Mouse (Mus musculus) right cerebral cortex, postnatal 36 days (tissue): ENCODE data around the gene Hopx.
A peak's percentile ranks its signal among the peaks of the same experiment; 100 is the strongest.

Source experiments
- DNase-seq, 2 experiments: peaks; one replicate each; pipeline ENCODE4 v3.0.0; 2022; ENCODE audit warnings: low spot score in 2 of 2, mixed read lengths in 1 of 2

Gene Hopx

DNA sequence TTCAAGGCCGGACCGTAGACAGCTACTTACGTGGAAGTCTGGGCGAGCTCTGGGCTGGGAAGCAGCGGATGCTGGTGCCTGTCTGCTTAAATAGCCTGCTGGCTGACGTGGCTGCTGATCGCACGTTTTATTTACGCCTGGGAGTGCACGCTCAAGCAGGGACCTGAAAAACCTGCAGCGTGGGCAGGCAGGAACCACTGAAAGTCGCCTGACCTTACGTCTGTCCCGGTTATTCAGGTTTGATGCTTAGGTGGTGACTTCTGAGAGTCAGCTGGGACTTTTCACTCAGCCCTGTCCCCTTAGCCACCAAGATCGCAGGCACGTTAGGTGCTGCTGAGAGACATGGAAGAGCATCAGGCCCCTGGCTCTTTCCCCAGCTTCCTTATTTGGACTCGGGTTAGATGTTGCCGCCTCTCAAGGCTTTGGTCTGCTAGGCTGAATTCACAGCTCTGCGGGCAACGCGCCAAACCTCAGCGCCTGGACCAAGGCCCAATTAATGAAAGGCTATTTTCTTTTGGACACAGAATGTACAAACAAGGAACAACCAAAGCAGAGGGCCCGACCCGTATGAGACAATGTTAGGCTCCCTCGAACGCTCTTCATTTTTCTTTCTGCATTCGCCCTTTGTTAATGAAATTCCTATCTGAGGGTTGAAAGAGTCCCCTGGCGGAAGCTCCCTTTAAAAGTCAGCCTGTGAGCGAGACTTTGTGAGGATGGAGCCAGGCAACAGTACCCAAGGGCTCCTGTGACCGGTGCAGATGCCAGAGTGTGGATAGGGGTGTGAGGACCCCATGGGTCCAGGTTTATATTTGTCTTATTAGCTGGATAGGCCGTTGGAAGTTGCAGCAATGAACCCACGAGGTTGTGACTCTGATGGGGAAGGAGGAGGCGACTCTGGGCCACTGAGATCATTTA is at the start of gene Hopx:
Hopx (minus strand) TSS at position 305 of the 915 bp plus-strand sequence.
- DNase-seq = peak; percentile 34 to 61

DNA sequence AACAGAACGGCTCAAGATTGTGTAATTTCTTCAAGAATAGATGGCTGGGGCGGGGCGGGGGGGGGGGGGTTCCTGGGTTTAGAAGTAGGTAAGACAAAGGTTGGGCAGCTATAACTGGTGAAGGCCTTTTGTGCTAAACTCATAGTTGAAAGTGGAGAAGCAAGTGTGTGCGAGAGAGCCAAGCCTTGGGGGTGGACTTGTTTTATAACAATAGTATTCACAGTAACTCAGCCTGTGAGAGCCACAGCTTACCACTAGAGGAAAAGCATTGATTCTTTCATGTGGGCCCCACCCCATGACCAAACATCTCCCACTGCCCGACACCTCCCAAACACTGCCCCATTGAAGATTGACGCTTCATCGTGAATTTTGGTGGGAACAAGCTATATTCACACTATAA is 48.7 kb upstream of the Hopx start:
- no peak for DNase-seq

DNA sequence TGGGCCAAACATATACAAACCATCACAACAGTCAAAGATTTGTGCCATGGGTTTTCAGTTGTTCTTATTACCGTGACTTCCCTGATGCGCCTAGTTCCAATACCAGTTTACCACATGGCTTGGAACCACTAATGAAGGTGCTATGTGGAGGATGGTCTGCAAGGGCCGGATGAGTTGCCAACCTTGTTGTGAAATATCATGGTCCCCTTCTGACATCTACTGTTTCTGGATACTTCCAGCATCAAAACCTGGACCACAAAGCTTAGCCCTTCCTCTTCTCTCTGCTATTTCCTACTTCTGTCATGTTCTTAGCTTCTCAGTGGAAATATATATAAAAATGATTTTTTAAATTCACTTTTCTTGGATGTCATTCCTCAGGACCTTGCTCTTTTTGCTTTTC is 47.6 kb upstream of the Hopx start:
- no peak for DNase-seq

DNA sequence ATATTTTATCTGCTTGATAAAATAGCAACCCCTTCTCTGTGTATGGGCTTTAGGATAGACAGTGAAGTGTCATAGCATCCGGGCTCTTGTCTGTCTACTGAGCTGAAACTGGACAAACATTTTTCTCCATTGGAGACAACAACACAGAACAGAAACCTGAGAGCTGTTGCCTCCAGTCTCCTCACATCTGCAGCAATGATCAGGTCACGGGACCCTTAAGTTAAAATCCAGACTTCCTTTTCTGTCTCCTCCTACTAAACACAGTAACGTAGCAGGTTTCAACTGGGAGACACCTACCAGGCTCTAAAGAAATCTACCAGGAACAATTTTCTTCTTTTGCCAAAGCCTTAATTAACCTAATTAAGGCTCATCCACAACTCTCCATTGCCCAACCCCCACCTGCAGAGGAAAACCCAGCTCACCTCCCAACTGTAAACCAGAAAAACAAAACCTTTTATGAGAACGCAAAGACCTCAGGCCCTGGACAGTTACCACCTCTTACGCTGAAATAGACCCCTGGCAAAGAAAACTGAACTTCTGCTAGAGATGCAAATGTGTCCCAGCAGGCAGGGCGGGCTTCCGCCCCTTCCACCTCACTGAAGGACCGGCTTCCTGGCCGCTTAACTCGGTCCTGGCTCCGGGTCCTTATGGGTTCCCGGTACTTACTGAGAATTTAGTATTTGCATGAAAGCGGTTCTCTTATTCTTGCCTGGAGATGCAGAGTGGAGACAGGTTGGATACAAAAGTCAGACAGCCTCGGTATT is 43.0 kb upstream of the Hopx start:
- no peak for DNase-seq

DNA sequence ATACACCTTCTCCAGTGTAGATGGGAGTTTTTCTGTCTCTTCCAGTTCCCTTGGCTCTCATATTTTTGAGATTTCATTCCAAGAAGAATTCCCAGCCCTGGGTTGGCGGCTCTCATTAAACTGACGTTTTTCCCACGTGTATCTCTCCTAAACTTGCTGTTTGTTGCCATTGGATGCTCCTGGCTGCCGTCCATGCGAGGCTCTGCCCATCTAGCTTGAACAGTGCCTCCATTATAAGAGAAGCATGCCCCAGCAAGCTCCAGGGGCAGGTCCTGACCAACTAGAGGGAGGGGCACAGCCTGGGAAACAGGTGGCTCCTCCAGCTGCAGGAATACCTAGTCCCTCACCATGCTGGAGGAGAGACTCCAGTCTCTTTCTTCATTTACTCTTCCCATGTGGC is 42.0 kb upstream of the Hopx start:
- DNase-seq = no peak

DNA sequence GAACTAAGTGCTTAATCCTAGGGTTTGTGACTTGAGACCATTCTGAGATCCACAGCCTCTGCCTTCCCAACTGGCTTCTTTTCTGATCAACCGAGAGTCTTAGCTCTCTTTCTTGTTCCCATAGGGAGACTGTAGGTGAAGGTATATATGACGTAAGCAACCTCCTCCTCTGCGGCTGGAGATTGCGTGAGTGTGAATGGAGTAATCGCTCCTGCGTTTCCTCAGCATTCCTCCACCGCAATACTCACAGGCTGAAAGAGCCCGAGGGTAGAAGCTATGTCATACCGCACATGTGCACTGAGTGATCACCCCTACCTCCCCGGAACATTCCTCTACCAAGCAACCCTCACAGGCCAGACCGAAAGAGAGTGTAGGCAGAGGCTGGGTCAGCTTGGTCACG is 40.6 kb upstream of the Hopx start:
- no peak for DNase-seq

DNA sequence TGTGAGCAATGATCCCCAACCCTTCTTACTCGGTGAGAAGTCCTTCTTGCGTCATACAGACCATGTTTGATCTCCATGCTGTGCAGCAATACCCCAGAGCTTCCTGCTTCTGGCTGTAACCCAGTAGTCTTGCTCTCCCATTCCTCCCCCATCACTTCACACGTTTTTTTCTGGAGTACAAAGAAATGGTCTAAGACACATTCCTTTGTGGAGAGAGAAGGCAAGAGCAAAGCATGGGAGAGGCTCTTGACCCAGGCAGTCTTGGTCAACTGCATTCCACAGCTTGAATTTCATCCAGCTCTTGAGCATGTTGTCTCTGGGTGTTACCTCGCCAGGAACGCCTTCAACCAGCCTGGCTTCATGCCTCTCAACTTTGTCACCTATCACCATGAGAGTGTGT is 39.9 kb upstream of the Hopx start:
- no peak for DNase-seq

DNA sequence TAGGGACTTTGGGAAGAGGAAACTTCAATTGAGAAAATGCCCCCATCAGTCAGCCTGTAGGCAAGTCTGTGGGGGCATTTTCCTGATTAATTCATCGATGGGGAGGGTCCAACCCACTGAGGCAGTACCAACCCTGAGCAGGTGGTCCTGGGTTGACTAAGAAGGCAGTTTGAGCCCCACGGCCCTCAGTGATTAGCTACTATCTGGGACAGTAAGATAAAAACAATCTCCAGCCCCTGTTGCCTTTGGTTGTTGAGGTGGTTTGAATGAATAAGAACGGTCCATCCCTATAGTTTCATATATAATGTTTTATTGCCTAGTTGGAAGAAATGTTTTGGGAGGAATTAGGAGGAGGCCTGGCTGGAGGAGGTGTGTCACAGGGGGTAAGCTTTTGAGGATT is 36.8 kb upstream of the Hopx start:
- DNase-seq = no peak

DNA sequence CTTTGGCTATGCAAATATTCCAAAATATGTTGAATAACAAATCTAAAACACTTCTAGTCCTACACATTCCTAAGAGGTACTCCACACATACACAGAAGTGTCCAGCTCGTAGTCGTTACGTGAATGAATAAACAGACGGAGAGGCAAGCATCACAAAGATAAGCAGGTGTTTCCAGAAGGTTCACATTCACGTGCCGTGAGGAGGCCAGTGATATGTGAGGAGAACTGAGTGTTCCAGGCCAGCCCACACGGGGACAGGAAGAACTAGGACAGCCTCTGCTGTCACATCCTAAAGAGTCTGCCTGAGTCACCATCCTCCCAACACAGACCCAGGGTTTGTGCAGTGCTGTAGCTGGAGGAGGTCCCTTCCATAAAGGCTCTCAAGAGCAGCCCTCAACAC is 36.2 kb upstream of the Hopx start:
- peak; percentile 27 to 69 for DNase-seq

DNA sequence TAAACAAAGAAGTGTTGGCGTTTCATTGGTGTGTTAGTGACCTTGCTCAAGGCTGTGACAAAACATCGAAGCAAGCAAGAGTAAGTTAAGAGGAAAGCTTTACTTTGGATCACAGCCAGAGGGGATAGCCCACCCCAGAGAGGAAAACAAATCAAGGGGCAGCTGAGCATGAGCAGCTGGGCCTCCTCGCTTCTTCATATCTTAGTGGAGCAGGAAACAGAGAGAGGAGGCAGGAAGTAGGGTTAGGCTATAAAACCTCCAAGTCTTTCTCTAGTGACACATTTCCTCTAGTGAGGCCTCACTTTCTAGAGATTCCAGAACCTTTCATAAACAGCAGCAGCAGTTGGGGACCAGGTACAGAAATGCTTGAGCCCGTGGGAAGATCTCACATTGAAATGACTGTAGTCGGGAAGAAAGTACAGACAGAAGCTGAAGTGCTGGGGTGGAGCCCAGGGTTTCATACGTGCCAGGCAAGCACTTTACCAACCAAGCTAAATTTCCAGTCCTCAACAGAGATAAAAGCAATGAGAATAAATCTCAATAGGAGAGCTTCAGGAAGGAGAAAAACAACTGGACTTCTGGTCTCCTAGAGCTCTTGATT is 33.2 kb upstream of the Hopx start:
- DNase-seq = peak; percentile 12 to 23

DNA sequence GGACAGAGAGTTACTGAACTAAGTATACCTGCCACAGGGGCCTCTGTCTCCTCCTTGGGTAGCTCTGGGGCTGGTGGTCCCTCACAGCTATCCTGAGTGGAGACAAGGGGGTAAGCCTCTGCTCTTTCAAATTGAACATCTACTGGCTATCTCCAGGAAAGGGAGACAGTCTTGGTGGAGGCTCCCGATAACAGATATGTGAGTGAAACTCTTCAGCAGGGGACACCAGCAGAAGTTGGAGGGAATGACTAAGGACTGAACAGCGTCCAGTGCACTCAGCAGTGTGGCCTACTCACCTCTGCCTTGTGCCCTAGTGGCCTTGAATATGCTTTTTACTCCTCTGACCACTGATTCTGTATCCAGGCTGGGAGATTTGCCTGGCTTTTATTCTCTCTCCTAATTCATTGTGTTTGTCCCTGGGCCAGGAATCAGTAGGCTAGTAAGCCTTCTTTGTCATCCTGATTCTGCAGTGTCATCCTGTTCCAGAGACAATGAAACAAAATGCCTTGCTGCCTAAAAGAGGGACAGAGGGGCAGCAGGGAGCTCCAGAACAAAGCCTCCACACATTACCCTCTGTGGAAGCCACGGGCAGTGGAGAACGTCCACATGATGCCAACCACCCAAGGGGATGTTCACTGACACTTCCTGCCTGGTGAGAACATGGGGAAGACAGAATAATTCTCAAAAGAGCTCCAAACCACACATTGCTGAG is 31.7 kb upstream of the Hopx start:
- DNase-seq = no peak

DNA sequence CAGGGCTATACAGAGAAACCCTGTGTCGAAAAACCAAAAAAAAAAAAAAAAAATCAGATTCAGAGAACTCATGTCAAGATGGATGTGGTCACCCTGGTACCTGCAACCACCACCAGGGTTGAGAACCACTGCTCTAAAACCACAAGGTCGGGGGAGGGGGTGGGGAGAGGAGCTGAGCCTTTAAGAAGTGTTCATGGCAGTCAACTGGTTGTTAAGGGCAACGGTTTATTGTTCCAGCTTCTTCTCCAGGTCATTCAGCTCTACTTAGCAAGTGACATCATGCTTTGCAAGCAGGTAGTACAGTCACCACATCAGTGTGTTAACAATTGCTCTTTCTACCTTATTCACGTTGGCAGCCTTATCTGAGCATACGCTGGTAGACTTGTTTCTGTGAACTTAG is 29.7 kb upstream of the Hopx start:
- DNase-seq = no peak

DNA sequence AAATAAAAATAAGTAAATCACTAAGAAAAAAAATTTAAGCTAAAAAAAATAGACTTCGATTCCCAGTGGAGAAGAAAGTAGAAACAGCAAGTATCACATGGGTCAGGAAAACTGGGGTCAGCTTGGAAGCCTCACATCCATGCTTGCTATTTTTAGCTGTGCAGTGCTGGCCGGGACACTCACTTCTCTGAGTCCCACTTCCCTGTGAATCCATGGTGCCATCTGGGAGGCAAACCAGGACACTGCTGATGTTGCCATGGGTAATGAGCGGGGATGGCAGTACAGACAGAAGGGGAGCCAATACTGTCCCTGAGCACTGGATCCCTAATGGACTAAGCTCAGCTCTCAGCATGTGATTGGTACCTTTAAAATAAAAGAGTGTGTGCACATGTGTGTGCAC is 28.2 kb upstream of the Hopx start:
- DNase-seq = no peak

DNA sequence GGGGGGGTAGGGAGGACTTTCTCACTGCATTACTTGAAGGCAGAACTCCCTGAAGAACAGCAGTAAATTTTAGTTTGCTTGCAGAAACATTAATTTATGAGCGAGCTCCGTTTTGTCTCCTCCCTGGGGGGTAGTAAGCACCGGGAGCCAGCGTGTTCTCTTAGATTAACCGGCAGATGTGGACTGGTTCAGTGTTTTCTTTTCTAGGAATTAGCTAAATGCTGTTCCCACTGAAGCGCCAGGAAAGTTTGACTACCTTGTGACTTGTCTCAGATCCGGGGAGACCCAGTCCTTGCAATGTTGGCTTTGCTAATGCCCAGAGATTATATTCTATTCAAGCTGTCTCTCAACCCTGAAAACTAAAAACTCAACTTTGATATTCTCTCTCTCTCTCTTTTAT is 26.4 kb upstream of the Hopx start:
- no peak for DNase-seq

DNA sequence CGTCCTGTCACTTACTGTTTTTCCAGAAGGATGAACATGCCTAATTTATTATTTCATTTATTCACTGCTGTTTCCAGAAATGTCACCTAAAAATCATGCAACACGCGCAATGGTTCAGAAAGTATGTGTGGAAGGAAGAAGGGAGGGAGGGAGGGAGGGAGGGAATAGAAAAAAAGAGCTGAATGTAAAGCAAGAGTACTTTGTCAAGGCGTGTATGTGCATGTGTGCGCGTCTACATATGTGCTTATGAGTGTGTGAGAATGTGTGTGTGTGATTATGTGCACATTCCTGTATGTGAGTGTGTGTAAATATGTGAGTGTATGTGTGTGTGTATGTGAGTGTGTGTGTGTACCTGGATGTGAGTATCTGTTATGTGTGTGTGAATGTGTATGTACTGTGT is 25.9 kb upstream of the Hopx start:
- DNase-seq = no peak

DNA sequence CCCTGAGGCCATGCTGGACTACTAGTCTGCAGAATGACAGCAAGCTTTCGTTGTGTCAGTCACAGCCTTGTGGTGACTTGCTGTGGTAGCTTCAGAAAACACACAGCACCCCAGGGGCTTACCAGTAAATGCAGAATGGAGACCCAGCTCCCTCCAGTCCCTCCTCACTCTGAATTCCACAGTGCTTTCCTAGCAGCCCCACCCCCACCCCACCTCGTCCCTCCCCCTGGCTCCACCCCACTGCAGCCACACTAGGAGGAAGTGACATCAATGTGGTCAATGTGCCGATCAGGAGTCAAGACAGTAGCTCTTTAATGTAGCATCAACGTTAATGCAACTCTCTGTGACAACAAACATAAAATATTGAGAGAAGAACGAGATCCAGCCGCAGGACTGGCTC is 25.2 kb upstream of the Hopx start:
- no peak for DNase-seq

DNA sequence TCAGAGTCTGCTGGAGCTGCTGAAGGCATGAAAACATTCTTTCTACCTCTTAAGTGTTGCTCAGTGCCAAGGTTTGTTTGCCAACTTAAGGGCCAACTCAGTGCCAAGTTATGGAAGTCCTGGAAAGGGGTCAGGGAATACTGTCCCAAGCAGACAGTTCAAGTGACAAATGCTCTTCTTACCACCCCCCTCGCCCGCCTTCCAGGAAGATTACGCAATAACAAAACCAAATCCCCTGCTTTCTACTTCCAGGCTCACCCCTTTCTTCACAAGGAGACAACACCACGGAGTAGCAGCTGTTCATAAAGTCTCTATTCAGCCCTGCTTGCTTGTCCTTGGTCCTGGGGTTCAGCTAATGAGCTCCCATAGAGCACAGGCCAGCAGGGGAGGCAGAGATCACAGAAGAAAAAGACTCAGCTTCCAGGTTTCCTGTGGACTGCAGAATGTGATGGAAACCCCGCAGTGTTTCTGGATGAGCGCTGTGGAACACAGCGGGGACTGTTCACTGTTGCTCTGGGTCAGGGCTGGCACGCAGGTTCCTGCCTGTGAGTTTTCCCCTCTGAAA is 22.9 kb upstream of the Hopx start:
- no peak for DNase-seq

DNA sequence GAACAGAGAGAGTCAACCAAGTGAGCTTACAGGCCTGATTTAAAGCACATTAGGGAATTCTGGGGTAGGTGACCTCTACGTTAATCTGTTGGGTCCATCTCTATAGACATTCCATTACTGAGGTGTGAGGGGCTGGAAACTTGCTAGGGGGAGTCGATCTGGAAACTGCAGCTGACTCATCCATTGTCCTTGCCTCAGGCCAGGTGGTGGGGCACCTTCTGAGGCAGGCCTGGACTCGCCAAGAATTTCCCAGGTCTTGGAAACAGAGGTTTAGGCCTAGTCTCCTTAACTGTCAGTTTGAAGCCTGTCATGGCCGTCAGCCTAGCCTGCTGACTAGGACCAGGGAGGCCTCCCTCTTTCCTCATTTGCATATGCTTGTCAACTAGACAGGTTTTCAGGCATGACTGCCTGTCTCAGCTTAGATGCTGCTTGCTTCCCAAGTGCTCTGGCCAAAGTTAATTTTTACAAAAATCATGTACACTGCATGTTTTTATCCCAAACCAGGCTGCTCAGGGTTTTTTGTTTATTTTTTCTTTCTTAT is 21.8 kb upstream of the Hopx start:
- DNase-seq = no peak

DNA sequence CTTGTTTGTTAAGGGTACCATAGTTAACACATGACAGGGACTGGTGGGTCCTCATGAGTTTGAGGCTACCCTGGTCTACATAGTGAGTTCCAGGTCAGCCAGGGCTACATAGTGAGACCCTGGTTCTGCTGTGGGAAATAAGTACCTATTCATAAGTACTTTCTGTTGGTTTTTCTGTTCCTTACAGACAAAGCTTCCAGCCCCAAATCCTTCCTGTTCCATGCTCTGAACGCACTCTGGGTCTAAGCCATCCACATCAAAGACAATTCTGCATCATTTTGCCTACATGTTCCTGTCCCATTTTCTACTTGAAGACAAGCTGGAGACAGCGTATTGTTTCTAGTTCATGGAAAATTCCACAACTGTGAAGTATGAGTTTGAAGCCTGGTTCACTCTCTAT is 20.0 kb upstream of the Hopx start:
- DNase-seq = no peak

DNA sequence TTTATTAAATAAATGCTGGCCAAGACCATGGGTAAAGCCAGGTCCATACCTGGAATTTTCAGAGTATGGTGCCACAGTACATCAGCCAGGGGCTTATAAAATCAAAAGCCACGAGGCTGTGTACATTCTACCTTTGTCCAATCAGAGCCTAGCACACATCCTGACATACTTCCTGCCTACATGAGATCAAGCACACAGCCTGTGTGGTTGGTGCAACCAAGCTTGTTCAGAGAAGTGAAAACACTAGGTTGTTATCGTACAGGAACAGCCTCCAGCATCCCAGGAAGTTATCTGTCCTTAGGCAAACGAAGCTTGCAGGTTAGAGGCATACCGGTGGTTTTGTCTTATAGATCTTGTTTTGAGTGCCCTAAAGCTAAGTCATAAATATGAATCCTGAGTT is 19.5 kb upstream of the Hopx start:
- DNase-seq = no peak

DNA sequence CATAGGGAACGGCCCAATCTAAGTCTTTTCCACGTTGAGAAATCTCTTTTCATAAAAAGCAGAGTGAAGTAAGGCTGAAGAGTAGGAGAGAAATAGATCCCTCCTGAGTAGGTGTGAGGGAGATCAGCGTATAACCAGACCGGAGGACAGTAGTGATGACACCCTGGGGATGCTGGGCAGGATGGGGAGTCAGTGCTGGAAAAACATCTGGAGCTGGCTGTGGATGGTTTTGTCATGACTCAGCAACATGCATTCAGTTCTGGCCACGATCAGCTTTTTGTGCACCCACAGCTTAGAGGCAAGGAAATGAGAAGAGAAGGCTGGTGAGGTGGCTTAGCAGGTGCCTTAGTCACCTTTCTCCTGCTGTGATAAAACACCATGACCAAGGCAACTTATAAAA is 19.0 kb upstream of the Hopx start:
- DNase-seq = no peak
